ENCODE assay signal across 7 mouse cellular contexts in genomic region chr8:4252934-4253841, GRCm38 (mm10). TPM values are rescaled to one million over a fixed set of nuclear protein-coding genes. Genes with fewer than 3 reads are reported as not detected.
DNase-seq lines count a peak whose midpoint lies in the region; ATAC-seq and TF ChIP-seq lines count a peak whose summit lies in the region.

Gene Snapc2 (plus strand): TSS chr8:4253080.

- peak within 1 kb of the TSS; percentile 75 for H3K27ac ChIP-seq in embryonic facial prominence, embryonic 11.5 days (replicated peaks; ENCODE audit: low read depth, low read length)
- H3K27ac ChIP-seq in kidney, adult 2 months (ENCODE audit: insufficient read depth, low read depth, low read length): peak within 1 kb of the TSS; percentile 79
- peak within 1 kb of the TSS; percentile 92 for H3K27ac ChIP-seq in limb, embryonic 12.5 days
- H3K27ac ChIP-seq in midbrain, embryonic 15.5 days: peak within 1 kb of the TSS; percentile 91
- H3K27ac ChIP-seq in spleen, adult 2 months (ENCODE audit: insufficient read depth, low read length): peak within 1 kb of the TSS; percentile 91

- TF ChIP-seq POLR2A in kidney, adult 2 months (IDR thresholded peaks at IDR 0.05; ENCODE audit: low read depth, low read length): peak; percentile 23
- no peak for TF ChIP-seq POLR2A in spleen, adult 2 months (IDR thresholded peaks at IDR 0.05; ENCODE audit: low read depth, low read length)

- peaks cover 3% of the 10 kb centered on the region for H3K36me3 ChIP-seq in embryonic facial prominence, embryonic 11.5 days (replicated peaks; ENCODE audit: control insufficient read depth, insufficient read depth, low read depth, low read length)
- no peaks in the 10 kb centered on the region; the same call in 1 of the 2 replicates for H3K36me3 ChIP-seq in kidney, adult 2 months (ENCODE audit: control insufficient read depth, insufficient read depth, low read length)
- peaks cover 57% of the 10 kb centered on the region for H3K36me3 ChIP-seq in limb, embryonic 12.5 days
- peaks cover 24% of the 10 kb centered on the region for H3K36me3 ChIP-seq in midbrain, embryonic 15.5 days (replicated peaks)
- peaks cover 9% of the 10 kb centered on the region for H3K36me3 ChIP-seq in spleen, adult 2 months (ENCODE audit: control insufficient read depth, insufficient read depth, low read length)

- no peaks in the 10 kb centered on the region for H3K27me3 ChIP-seq in embryonic facial prominence, embryonic 11.5 days (ENCODE audit: control insufficient read depth, insufficient read depth, low read length)
- no peaks in the 10 kb centered on the region for H3K27me3 ChIP-seq in kidney, adult 2 months (replicated peaks; ENCODE audit: control insufficient read depth, insufficient read depth, low read length)
- H3K27me3 ChIP-seq in limb, embryonic 12.5 days: peaks cover 4% of the 10 kb centered on the region
- H3K27me3 ChIP-seq in midbrain, embryonic 15.5 days (replicated peaks): no peaks in the 10 kb centered on the region; the same call in 1 of the 2 replicates
- H3K27me3 ChIP-seq in spleen, adult 2 months (ENCODE audit: control insufficient read depth, insufficient read depth, low read length): no peaks in the 10 kb centered on the region

- H3K9ac ChIP-seq in embryonic facial prominence, embryonic 11.5 days (replicated peaks; ENCODE audit: low read length): peak within 1 kb of the TSS; percentile 90
- H3K9ac ChIP-seq in limb, embryonic 12.5 days (replicated peaks): peak within 1 kb of the TSS; percentile 80
- H3K9ac ChIP-seq in midbrain, embryonic 15.5 days: peak within 1 kb of the TSS; percentile 88

- no peaks in the 10 kb centered on the region for H3K9me3 ChIP-seq in embryonic facial prominence, embryonic 11.5 days (replicated peaks; ENCODE audit: control insufficient read depth, low read length)
- H3K9me3 ChIP-seq in limb, embryonic 12.5 days: no peaks in the 10 kb centered on the region
- no peaks in the 10 kb centered on the region for H3K9me3 ChIP-seq in midbrain, embryonic 15.5 days

- peak within 1 kb of the TSS; percentile 83 for H3K4me3 ChIP-seq in embryonic facial prominence, embryonic 11.5 days (ENCODE audit: low read depth, low read length)
- H3K4me3 ChIP-seq in kidney, adult 2 months (ENCODE audit: insufficient read depth, low read depth, low read length): peak within 1 kb of the TSS; percentile 84
- H3K4me3 ChIP-seq in limb, embryonic 12.5 days (replicated peaks): peak within 1 kb of the TSS; percentile 84
- H3K4me3 ChIP-seq in midbrain, embryonic 15.5 days: peak within 1 kb of the TSS; percentile 71
- H3K4me3 ChIP-seq in spleen, adult 2 months (ENCODE audit: extremely low read depth, insufficient read depth, insufficient read length): peak within 1 kb of the TSS; percentile 97

- no peak for TF ChIP-seq CTCF in kidney, adult 2 months (conservative IDR thresholded peaks at IDR 0.05; ENCODE audit: insufficient read depth, insufficient read length, low read depth, low read length)
- TF ChIP-seq CTCF in spleen, adult 2 months (IDR thresholded peaks at IDR 0.05; ENCODE audit: extremely low read depth, insufficient read depth, insufficient read length, insufficient replicate concordance): no peak

- WGBS in embryonic facial prominence, embryonic 11.5 days: under 1% methylated on average over 69 of the region's 69 CpGs
- under 1% methylated on average over 69 of the region's 69 CpGs for WGBS in kidney, adult 2 months
- WGBS in limb, embryonic 12.5 days: under 1% methylated on average over 69 of the region's 69 CpGs
- WGBS in midbrain, embryonic 15.5 days: 0% methylated on average over 66 of the region's 69 CpGs
- WGBS in spleen, adult 2 months: under 1% methylated on average over 69 of the region's 69 CpGs

- H3K4me2 ChIP-seq in embryonic facial prominence, embryonic 11.5 days (ENCODE audit: low read depth, low read length): peak within 1 kb of the TSS; percentile 74
- H3K4me2 ChIP-seq in limb, embryonic 12.5 days: peak within 1 kb of the TSS; percentile 82
- H3K4me2 ChIP-seq in midbrain, embryonic 15.5 days: peak within 1 kb of the TSS; percentile 86

- ATAC-seq in embryonic facial prominence, embryonic 11.5 days (replicated peaks; ENCODE audit: insufficient number of reproducible peaks, low FRiP score, low TSS enrichment, low read depth): peak; percentile 82
- peak; percentile 87 for ATAC-seq in limb, embryonic 12.5 days (ENCODE audit: insufficient number of reproducible peaks, insufficient read depth, low FRiP score, low TSS enrichment, low read depth)
- peak; percentile 92 for ATAC-seq in midbrain, embryonic 15.5 days (replicated peaks)

- H3K4me1 ChIP-seq in embryonic facial prominence, embryonic 11.5 days (ENCODE audit: control insufficient read depth, insufficient read depth, low read length): peaks cover 9% of the 10 kb centered on the region
- H3K4me1 ChIP-seq in kidney, adult 2 months (ENCODE audit: control insufficient read depth, insufficient read depth, low read length): peaks cover 3% of the 10 kb centered on the region; the same call in 1 of the 2 replicates
- peaks cover 51% of the 10 kb centered on the region for H3K4me1 ChIP-seq in limb, embryonic 12.5 days (replicated peaks)
- H3K4me1 ChIP-seq in midbrain, embryonic 15.5 days: peaks cover 49% of the 10 kb centered on the region
- peaks cover 4% of the 10 kb centered on the region; the same call in 1 of the 2 replicates for H3K4me1 ChIP-seq in spleen, adult 2 months (ENCODE audit: control insufficient read depth, insufficient read depth, insufficient read length)

- peak; percentile 98 for DNase-seq in adrenal gland, postnatal 14 days
- DNase-seq in embryonic facial prominence, embryonic 11.5 days (ENCODE audit: low spot score): peak; percentile 98
- peak; percentile 99 for DNase-seq in heart, adult 11 months
- peak; percentile 98 for DNase-seq in kidney, adult 2 months
- DNase-seq in spleen, adult 2 months (ENCODE audit: low read depth in 1 of 2, low spot score in 2 of 2): peak; percentile 88 to 94

RNA-seq across cellular contexts. Expression of gene Snapc2, which starts in this region (rescaled TPM):
- total RNA-seq in adrenal gland, postnatal 14 days (2021): 21.0 and 24.3 TPM in 2 replicates
- polyA plus RNA-seq in embryonic facial prominence, embryonic 11.5 days (2014; fragmentation: Nextera tagmentation; extraction: Ambion mirVana): 59.8 and 67.4 TPM in 2 replicates
- 36.7 and 36.9 TPM in 2 replicates for polyA plus RNA-seq in kidney, adult 2 months (2012; rRNA removed)
- polyA plus RNA-seq in limb, embryonic 12.5 days (2016; fragmentation: Nextera tagmentation; extraction: Ambion mirVana): 61.6 and 70.8 TPM in 2 replicates
- 70.6 and 76.4 TPM in 2 replicates for polyA plus RNA-seq in midbrain, embryonic 15.5 days (2015; fragmentation: Nextera tagmentation; extraction: Ambion mirVana)
- 19.6 and 22.9 TPM in 2 replicates for polyA plus RNA-seq in spleen, adult 2 months (2012; rRNA removed)

Comparison
In these comparisons a context has a peak if more than half of its experiments do, and no peak if none do; other contexts are left out.
1. Peak in every context shown above with its lines: DNase-seq, ATAC-seq, H3K4me3 ChIP-seq and H3K27ac ChIP-seq.